Mouse (Mus musculus) adrenal gland, adult 2 months (tissue): ENCODE data around the gene Rad18. TPM values are rescaled to one million over a fixed set of nuclear protein-coding genes. Genes with fewer than 3 reads are reported as not detected.
A peak's percentile ranks its signal among the peaks of the same experiment; 100 is the strongest.
"Not testable (repeated sequence)": the region's sequence is repeated elsewhere in the genome, so short reads cannot be mapped to it uniquely, and the experiment has no call there.

Source experiments
- DNase-seq: peaks from one replicate; pipeline ENCODE4 v3.0.0; 2021
- long read RNA-seq: library from polyadenylated mRNA; stranded (forward); transcript quantifications from one replicate; pipeline ENCODE4 v2.0.0, GENCODE M21; 2021
- polyA plus RNA-seq: library from polyadenylated mRNA; depleted of rRNA; stranded (reverse); fragments of >200 nt; gene quantifications from 2 replicates; pipeline ENCODE4 v1.2.3, GENCODE M21; 2012; rRNA removed
- total RNA-seq, 2 experiments: library from RNA; stranded (reverse); gene quantifications; 2 replicates each; pipeline ENCODE4 v1.2.3; 2021

Rad18 gene
- total RNA-seq = 1 to 10 TPM; 5.3 to 7.5 TPM
- 0.61 and 0.62 TPM in 2 replicates for polyA plus RNA-seq
- long read RNA-seq = 0 reads

GRCm38 (mm10) chr6:112696056-112696950 is at the start of gene Rad18:
Gene Rad18, minus strand, starts transcription at chr6:112696686.
- DNase-seq = peak; percentile 88

DNA sequence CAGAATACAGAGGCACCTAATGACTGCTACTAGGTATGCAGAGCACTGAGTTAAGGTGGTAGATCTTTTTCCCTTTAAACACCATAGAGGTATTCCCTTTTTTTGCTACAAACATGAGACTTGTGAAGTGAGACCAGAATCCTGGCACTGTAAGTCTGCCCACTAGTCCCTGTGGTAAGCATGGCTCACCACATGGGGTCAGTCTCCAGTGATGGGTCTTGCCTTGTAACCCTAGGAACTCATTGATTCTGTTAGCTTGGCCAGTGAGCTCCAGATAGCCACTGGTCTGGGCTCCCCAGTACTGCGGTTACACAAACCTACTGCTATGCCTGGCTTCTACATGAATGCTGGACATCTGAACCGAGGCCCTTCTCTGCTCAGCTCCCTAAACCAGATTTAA is 45.8 kb upstream of the Rad18 start:
- no peak for DNase-seq

DNA sequence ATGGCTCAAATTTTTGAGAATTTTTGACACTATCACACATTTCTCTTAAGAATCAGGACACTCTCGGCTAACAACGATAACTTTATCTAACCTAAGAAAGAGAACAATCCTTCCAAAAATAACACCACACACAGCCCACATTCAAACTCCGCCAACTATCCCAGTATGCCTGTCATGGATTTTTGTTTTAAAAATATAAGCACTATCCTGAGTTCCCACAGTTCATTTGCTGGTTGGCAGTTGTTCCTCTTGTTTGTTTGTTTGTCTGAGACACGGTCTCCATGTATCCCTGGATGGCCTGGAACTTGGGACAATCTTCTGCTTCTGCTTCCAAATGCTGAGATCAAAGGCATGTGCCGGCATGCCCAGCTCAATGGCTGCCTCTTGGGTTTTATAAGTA is 45.3 kb upstream of the Rad18 start:
- DNase-seq = no peak

DNA sequence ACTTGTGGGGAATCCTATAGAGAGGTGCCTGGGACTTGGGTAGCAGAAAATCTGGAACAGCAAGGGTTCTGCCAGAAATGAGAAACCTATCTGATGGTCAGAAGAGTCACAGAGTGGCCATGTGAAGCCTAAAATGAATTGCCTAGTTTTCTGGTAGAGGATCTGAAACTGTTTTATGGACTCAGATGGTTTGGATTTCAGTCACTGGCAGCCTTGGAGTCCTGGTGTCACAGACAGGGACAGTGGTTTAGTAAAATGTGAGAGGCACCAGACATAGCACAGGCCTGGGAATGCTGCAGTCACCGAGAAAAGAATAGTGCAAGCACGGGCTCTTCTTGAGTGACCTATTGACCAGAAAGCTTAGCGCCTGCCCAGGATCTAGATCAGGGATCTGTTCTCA is 43.1 kb upstream of the Rad18 start:
- no peak for DNase-seq

- DNase-seq = no peak
These were observed 42.4 kb upstream of the Rad18 start for GRCm38 (mm10) chr6:112738924-112739323.

- no peak for DNase-seq
These were observed 40.0 kb upstream of the Rad18 start for GRCm38 (mm10) chr6:112736471-112736870.

GRCm38 (mm10) chr6:112735054-112735453 is 38.6 kb upstream of the Rad18 start:
- no peak for DNase-seq

DNA sequence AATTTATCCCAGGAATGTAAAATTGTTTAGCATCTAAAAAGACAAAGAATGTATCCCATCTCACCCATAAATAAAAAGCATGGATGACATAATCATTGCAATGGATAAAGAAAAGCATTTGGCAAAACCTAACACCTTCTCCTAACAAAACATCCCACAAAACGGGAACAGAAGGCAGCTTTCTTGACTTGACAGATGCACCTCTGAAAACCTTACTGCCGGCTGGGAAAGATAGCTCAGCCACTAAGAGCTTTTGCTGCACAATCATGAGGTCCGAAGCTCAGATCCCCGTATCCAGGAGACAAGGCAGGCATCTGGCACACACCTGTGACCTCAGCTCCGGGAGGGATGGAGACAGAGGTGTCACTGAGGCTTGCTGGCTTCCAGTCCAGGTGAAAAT is 37.5 kb upstream of the Rad18 start:
- no peak for DNase-seq

DNA sequence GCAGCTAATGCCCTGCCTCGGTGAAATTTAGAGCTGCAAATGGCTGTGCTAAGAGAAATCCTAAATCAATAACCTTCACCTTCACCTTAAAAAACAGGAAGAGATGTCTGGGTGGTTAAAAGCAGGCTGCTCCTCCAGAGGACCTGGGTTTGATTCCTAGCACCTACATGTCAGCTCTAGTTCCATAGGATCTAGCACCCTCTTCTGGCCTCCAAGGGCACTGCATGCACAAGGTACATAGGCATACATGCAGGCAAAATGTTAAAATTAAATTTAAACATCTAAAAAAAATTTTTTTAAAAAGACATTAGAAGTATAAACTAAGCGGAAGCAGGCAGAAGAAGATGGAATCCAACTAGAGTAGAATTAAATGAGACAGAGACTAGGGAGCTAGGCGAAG is 35.9 kb upstream of the Rad18 start:
- no peak for DNase-seq

- peak; percentile 75 for DNase-seq
These were observed 34.9 kb upstream of the Rad18 start for GRCm38 (mm10) chr6:112731386-112731785.

GRCm38 (mm10) chr6:112728760-112729422 is 32.4 kb upstream of the Rad18 start:
- DNase-seq = peak; percentile 47

DNA sequence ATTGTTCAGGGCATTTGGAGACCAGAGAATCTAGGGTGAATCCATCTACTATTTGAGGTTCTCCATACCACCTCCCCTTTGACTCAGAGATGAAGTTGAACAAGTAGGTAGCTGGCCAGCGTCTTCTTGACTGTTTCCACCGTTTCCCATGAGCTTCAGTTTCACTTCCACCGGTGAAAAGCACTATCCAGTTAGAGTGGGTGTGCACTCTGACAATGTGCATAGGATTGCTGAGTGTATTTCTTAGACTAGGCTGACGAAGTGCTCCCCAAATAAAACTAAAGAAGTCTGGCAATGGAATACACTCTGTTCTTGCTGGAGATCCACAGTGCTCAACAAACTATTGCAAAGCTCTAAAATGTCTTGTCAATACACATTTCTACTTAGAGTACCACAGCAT is 29.0 kb upstream of the Rad18 start:
- DNase-seq = no peak

DNA sequence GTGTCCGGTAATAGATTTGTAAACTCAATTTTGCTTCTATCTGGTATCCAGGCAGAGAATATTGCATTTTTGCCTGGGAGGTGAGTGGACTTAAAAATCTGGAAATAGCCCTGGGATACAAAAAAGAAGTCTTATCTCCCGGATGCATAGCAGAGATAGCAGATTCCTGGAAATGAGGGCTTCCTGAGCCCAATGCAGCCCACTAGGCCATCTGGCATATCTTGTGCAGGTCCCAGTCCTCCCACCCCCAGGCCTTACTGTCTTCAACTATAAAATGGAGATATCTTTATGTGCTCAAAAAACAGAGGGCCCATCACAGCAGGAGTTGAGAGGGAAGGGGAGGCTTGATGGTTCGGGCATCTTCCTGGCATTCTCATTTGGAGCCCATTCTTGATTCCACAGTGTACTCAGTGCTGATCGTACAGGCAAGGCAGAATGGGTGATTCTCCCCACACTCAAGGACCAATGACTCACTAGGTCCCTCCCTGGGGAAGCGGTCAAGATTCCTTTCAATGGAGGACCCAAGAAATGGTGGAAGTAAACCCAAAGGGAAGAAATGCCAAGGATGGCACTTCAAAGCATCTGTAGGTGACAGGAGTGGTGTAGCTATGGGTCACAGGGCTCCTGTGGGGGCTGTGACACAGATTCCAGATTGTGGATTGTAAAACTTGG is 24.1 kb upstream of the Rad18 start:
- peak; percentile 59 for DNase-seq

DNA sequence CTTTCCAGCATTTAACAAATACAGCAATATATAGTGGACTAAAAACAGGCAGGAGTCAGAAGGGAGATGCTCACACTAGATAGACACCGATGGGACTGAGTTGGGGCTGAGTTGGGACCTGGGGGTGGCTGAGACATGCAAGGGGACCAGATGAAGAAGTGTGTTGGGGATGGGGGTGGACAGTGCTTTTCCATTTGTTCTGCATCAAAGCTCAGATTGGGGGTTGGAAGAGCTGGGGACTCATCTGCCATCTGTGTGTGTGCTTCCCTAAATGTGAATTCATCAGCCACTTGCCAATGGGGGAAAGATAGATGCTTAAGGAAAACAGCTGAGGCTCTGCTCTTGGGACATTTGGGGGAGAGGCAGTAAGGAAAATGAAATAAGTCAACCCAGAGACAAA is 23.5 kb upstream of the Rad18 start:
- DNase-seq = no peak

DNA sequence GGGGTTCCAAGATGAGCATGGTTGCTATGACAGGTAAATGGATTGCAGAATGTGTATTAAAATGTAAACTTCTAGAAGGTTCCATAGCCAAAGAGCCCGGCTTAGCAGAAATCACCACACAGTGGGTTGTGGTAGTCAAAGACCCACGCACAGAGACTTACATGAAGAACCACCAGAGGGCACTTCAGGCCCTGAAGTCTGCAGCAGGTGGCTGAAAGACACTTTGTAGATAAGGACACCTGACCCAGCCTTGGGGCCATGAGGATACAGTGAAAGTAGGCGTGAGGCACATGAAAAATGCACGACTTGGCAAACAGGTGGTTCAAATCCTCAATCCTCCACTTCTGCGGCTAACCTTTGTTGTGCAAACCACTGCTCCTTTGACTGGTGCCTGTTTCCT is 20.7 kb upstream of the Rad18 start:
- DNase-seq = no peak

DNA sequence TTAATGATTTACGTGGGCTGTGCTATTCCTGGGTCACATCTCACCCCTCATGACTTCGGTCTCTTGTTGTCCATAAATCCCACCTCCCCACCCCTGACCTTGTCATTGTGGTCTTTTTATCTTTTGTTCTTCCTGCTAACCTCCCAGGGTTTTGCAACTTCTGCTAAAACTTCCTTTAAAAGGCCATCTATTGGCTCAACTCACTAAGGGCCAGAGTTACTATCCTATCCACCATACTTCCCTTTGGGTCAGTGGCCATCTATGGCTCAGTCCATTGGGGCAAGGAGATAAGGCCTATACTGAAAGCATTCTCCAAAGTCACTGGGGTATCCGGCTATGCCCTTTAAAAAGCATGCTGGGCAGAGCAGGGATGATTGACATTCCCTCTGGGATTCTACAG is 17.5 kb upstream of the Rad18 start:
- DNase-seq = no peak

DNA sequence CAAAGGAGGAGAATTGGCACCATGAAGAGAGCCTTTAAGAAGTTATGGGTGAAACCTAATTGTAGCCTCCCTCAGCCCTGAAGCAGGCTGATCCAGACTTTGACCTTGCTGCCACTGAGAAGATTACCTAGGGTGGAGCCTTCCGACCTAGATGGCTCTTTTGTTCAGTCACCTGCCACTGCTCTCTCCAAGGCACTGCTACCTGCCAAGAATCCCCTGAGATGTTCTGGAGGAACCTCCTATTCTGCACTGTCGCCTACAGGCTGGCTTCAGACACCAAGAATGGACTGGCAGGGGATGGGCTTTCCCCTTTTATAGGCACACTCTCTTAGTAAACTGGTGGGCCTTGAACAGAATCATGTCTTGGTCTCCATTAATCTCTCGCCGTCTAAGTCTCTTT is 5.8 kb upstream of the Rad18 start:
- DNase-seq = not testable (repeated sequence)

DNA sequence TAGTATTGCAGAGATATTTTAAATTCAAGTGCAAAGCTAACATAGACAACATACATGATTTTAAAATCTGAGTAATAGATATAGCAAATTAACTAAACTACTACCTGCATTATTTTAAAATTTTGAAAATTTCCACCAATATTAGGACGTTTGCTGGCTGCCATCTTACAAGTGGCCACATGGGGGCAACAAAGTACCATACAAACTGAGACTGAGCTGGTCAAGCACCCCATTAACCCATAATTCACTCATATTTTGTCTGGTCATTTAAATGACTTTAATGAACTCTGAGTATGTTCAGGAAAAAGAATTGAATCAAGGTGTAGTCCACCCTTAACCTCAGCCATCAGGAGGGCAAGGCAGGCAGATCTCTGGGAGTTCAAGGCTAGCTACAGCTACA is 3.9 kb upstream of the Rad18 start:
- DNase-seq = peak; percentile 59

- no peak for DNase-seq
These were observed 2.6 kb upstream of the Rad18 start for GRCm38 (mm10) chr6:112699115-112699514.

DNA sequence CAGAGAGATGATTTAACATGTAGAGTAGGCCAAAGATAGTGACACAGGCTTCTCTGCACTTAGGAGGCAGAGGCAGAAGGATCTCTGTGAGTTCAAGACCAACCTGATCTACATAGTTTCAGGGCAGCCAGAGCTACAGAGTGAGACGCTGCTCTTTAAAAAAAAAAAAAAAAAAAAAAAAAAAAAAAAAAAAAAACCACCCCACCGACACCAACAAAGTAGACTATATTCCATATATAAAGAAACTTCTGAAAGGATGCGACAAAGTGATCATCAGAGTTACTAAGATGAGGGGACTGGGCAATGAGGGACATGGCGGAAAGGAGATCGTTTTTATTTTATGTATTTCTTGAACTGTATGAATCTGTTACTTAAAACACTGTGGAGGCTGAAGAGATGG is 2.0 kb downstream of the Rad18 start:
- no peak for DNase-seq

DNA sequence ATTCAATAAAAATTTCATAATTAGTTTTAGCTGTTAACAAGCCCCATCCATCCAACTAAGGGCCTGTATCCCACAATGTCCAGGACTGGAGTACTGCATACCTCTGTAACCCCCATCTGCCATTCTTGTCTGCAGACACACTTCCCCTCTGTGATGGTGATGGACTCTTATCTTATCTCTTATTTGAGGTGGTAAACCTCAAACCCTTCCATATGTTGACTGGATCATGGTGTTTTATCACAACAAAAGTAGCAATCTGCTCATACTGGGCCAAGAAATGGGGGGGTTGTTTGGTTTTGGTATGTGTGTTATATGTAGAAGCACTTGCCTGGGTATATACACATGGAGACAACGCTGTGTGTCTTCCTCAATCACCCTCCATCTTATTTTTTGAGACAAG is 5.0 kb downstream of the Rad18 start:
- no peak for DNase-seq

DNA sequence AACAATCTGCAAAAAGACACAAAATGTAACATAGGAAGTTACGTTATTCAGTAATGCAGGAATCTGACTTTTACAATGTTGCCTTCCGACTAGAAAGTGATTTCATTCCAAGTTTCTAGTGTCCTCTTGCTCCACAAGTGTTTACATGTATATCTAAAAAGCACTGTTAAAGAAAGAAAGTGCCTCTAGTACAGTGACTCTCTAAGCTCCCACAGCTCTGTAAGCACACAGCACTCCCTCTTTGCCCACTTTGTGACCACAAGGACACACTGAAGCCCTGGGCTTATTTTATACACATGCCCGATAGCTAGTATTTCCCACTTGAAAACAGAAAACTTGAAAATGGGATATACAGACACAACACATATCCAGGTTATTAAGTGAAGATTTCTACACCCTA is 8.5 kb downstream of the Rad18 start:
- DNase-seq = no peak

GRCm38 (mm10) chr6:112686485-112686884 is 10.0 kb downstream of the Rad18 start:
- DNase-seq = peak; percentile 52
